Mouse (Mus musculus): ENCODE data around the gene Atg4d. TPM values are rescaled to one million over a fixed set of nuclear protein-coding genes. Genes with fewer than 3 reads are reported as not detected.
A peak's percentile ranks its signal among the peaks of the same experiment; 100 is the strongest.

The Atg4d gene
- polyA plus RNA-seq, 1 experiment, result 53.1 TPM

GRCm38 (mm10) chr9:21305065-21305464, 40.0 kb downstream of the Atg4d start:
- H3K4me1 ChIP-seq, result peaks cover 37% of the 10 kb centered on the region
- H3K4me3 ChIP-seq (replicated peaks), result no peak overlapping the region
- no peak for TF ChIP-seq GATA1 (IDR thresholded peaks at IDR 0.05; ENCODE audit: borderline replicate concordance, low read length)
- TF ChIP-seq FLI1 (IDR thresholded peaks at IDR 0.05; ENCODE audit: low read length), result no peak
- no peaks in the 10 kb centered on the region for H3K36me3 ChIP-seq (replicated peaks; ENCODE audit: low read length)
- peaks cover 2% of the 10 kb centered on the region for H3K27me3 ChIP-seq (replicated peaks)
- peaks cover 4% of the 10 kb centered on the region for H3K9me3 ChIP-seq

- peaks cover 45% of the 10 kb centered on the region for H3K4me1 ChIP-seq
- no peaks in the 10 kb centered on the region for H3K36me3 ChIP-seq (replicated peaks; ENCODE audit: low read length)
- H3K9me3 ChIP-seq, result no peaks in the 10 kb centered on the region
- TF ChIP-seq FLI1 (IDR thresholded peaks at IDR 0.05; ENCODE audit: low read length), result no peak
- TF ChIP-seq GATA1 (IDR thresholded peaks at IDR 0.05; ENCODE audit: borderline replicate concordance, low read length), result no peak
- peak overlapping the region; percentile 44 for H3K4me3 ChIP-seq (replicated peaks)
- H3K27me3 ChIP-seq (replicated peaks), result peaks cover 2% of the 10 kb centered on the region
Observed at GRCm38 (mm10) chr9:21309150-21309741, 44.2 kb downstream of the Atg4d start.

- H3K4me1 ChIP-seq, result peaks cover 46% of the 10 kb centered on the region
- no peak overlapping the region for H3K4me3 ChIP-seq (replicated peaks)
- H3K27me3 ChIP-seq (replicated peaks), result peaks cover 2% of the 10 kb centered on the region
- H3K36me3 ChIP-seq (replicated peaks; ENCODE audit: low read length), result no peaks in the 10 kb centered on the region
- H3K9me3 ChIP-seq, result no peaks in the 10 kb centered on the region
- TF ChIP-seq GATA1 (IDR thresholded peaks at IDR 0.05; ENCODE audit: borderline replicate concordance, low read length), result no peak
- TF ChIP-seq FLI1 (IDR thresholded peaks at IDR 0.05; ENCODE audit: low read length), result no peak
Observed at GRCm38 (mm10) chr9:21311695-21312094, 46.6 kb downstream of the Atg4d start.

- peaks cover 2% of the 10 kb centered on the region for H3K27me3 ChIP-seq (replicated peaks)
- H3K4me1 ChIP-seq, result peaks cover 49% of the 10 kb centered on the region
- no peak within 1 kb of the TSS for H3K4me3 ChIP-seq (replicated peaks)
Observed at GRCm38 (mm10) chr9:21312134-21312533, 47.0 kb downstream of the Atg4d start, which contains the start of gene Ap1m2. Gene Ap1m2 (minus strand): TSS chr9:21312337.

GRCm38 (mm10) chr9:21313394-21313793, 48.3 kb downstream of the Atg4d start:
- Histone ChIP-seq H3K4me3 (replicated peaks) (peak overlapping the region; percentile 14), H3K4me1 (peaks cover 55% of the 10 kb centered on the region), H3K36me3 (replicated peaks; ENCODE audit: low read length) (no peaks in the 10 kb centered on the region), H3K27me3 (replicated peaks) (peaks cover 2% of the 10 kb centered on the region), H3K9me3 (no peaks in the 10 kb centered on the region)
- TF ChIP-seq FLI1 (IDR thresholded peaks at IDR 0.05; ENCODE audit: low read length) (no peak), GATA1 (IDR thresholded peaks at IDR 0.05; ENCODE audit: borderline replicate concordance, low read length) (no peak)

More at GRCm38 (mm10) chr9:21312134-21312533, 47.0 kb downstream of the Atg4d start, which contains the start of gene Ap1m2:
- TF ChIP-seq FLI1 (IDR thresholded peaks at IDR 0.05; ENCODE audit: low read length), result no peak
- no peak for TF ChIP-seq GATA1 (IDR thresholded peaks at IDR 0.05; ENCODE audit: borderline replicate concordance, low read length)
- H3K9me3 ChIP-seq, result no peaks in the 10 kb centered on the region
- no peaks in the 10 kb centered on the region for H3K36me3 ChIP-seq (replicated peaks; ENCODE audit: low read length)

GRCm38 (mm10) chr9:21314367-21315140, 49.5 kb downstream of the Atg4d start:
- Histone ChIP-seq H3K36me3 (replicated peaks; ENCODE audit: low read length) (no peaks in the 10 kb centered on the region), H3K4me3 (replicated peaks) (no peak overlapping the region), H3K4me1 (peaks cover 51% of the 10 kb centered on the region), H3K27me3 (replicated peaks) (peaks cover 2% of the 10 kb centered on the region), H3K9me3 (no peaks in the 10 kb centered on the region)
- TF ChIP-seq FLI1 (IDR thresholded peaks at IDR 0.05; ENCODE audit: low read length) (no peak), GATA1 (IDR thresholded peaks at IDR 0.05; ENCODE audit: borderline replicate concordance, low read length) (no peak)

- Histone ChIP-seq H3K4me1 (peaks cover 51% of the 10 kb centered on the region), H3K9me3 (no peaks in the 10 kb centered on the region), H3K4me3 (replicated peaks) (no peak overlapping the region), H3K36me3 (replicated peaks; ENCODE audit: low read length) (no peaks in the 10 kb centered on the region), H3K27me3 (replicated peaks) (peaks cover 2% of the 10 kb centered on the region)
- TF ChIP-seq FLI1 (IDR thresholded peaks at IDR 0.05; ENCODE audit: low read length) (no peak), GATA1 (IDR thresholded peaks at IDR 0.05; ENCODE audit: borderline replicate concordance, low read length) (no peak)
Observed at GRCm38 (mm10) chr9:21315421-21315820, 50.3 kb downstream of the Atg4d start.

GRCm38 (mm10) chr9:21316696-21317095, 51.6 kb downstream of the Atg4d start:
- no peak overlapping the region for H3K4me3 ChIP-seq (replicated peaks)
- no peaks in the 10 kb centered on the region for H3K9me3 ChIP-seq
- peaks cover under 1% of the 10 kb centered on the region for H3K27me3 ChIP-seq (replicated peaks)
- peaks cover 54% of the 10 kb centered on the region for H3K4me1 ChIP-seq
- TF ChIP-seq FLI1 (IDR thresholded peaks at IDR 0.05; ENCODE audit: low read length) (no peak), GATA1 (IDR thresholded peaks at IDR 0.05; ENCODE audit: borderline replicate concordance, low read length) (no peak)
- H3K36me3 ChIP-seq (replicated peaks; ENCODE audit: low read length), result no peaks in the 10 kb centered on the region

GRCm38 (mm10) chr9:21318792-21319191, 53.7 kb downstream of the Atg4d start:
- peak overlapping the region; percentile 31 for H3K4me3 ChIP-seq (replicated peaks)
- peaks cover 61% of the 10 kb centered on the region for H3K4me1 ChIP-seq
- H3K9me3 ChIP-seq, result no peaks in the 10 kb centered on the region
- no peaks in the 10 kb centered on the region for H3K27me3 ChIP-seq (replicated peaks)
- H3K36me3 ChIP-seq (replicated peaks; ENCODE audit: low read length), result peaks cover 3% of the 10 kb centered on the region
- TF ChIP-seq GATA1 (IDR thresholded peaks at IDR 0.05; ENCODE audit: borderline replicate concordance, low read length) (no peak), FLI1 (IDR thresholded peaks at IDR 0.05; ENCODE audit: low read length) (no peak)

GRCm38 (mm10) chr9:21319503-21319902, 54.4 kb downstream of the Atg4d start:
- TF ChIP-seq GATA1 (IDR thresholded peaks at IDR 0.05; ENCODE audit: borderline replicate concordance, low read length) (no peak), FLI1 (IDR thresholded peaks at IDR 0.05; ENCODE audit: low read length) (no peak)
- Histone ChIP-seq H3K36me3 (replicated peaks; ENCODE audit: low read length) (peaks cover 7% of the 10 kb centered on the region), H3K9me3 (no peaks in the 10 kb centered on the region), H3K4me3 (replicated peaks) (no peak overlapping the region), H3K27me3 (replicated peaks) (no peaks in the 10 kb centered on the region), H3K4me1 (peaks cover 63% of the 10 kb centered on the region)
